Mouse (Mus musculus) small intestine, adult 2 months (tissue): ENCODE data around the gene Ltv1. TPM values are rescaled to one million over a fixed set of nuclear protein-coding genes. Genes with fewer than 3 reads are reported as not detected.

Experiments used
- H3K27ac ChIP-seq: fragments of 200-500 bp; 2 replicates; pipeline ENCODE4 v1.5.1; 2012; ENCODE audit warnings: low read depth, low read length, control low read depth, inconsistent platforms; ENCODE audit not compliant: insufficient read depth
- H3K27me3 ChIP-seq: fragments of 200-500 bp; 2 replicates; pipeline ENCODE4 v1.6.1; 2012; ENCODE audit warnings: mild to moderate bottlenecking, moderate library complexity, low read length, inconsistent platforms; ENCODE audit not compliant: control insufficient read depth, insufficient read depth
- H3K36me3 ChIP-seq: fragments of 200-500 bp; 2 replicates; pipeline ENCODE4 v1.6.1; 2012; ENCODE audit warnings: mild to moderate bottlenecking, low read length, control low read depth, inconsistent platforms; ENCODE audit not compliant: control insufficient read depth, insufficient read depth
- H3K4me1 ChIP-seq: fragments of 200-500 bp; 2 replicates; pipeline ENCODE4 v1.6.1; 2012; ENCODE audit warnings: low read length, inconsistent platforms, mixed read lengths; ENCODE audit not compliant: control insufficient read depth, insufficient read depth, insufficient read length
- H3K4me3 ChIP-seq: fragments of 200-500 bp; 2 replicates; pipeline ENCODE4 v1.5.1; 2012; ENCODE audit warnings: low read depth, mild to moderate bottlenecking, control low read depth, inconsistent platforms, low read length, moderate library complexity
- CTCF ChIP-seq: fragments of 200-500 bp; IDR thresholded peaks from 2 replicates; pipeline ENCODE4 v1.5.1; 2012; ENCODE audit warnings: low read depth, mild to moderate bottlenecking, control low read depth, inconsistent platforms, low read length, moderate library complexity, mixed read lengths; ENCODE audit not compliant: insufficient replicate concordance, insufficient read length; ENCODE audit errors: extremely low read depth
- POLR2A ChIP-seq: fragments of 200-500 bp; IDR thresholded peaks from 2 replicates; pipeline ENCODE4 v1.6.1; 2012; ENCODE audit warnings: low read depth, mild to moderate bottlenecking, control low read depth, inconsistent platforms, low read length, moderate library complexity
- WGBS: fragments of 180-500 bp; shearing (Covaris S2); methylation state at CpG from one replicate; pipeline ENCODE4 v1.1.7; 2018; 5-methylcytosine and 5-hydroxymethylcytosine counted together
- polyA plus RNA-seq: library from polyadenylated mRNA; depleted of rRNA; stranded (reverse); fragments of >200 nt; gene quantifications from 2 replicates; pipeline ENCODE4 v1.2.3, GENCODE M21; 2012

Gene Ltv1
- polyA plus RNA-seq, 1 experiment = 6.0 TPM

- TF ChIP-seq CTCF (no peak), POLR2A (no peak)
- Histone ChIP-seq H3K4me1 (no peaks in the 10 kb centered on the region), H3K27me3 (no peaks in the 10 kb centered on the region), H3K4me3 (no peak overlapping the region), H3K27ac (no peak overlapping the region), H3K36me3 (peaks cover 35% of the 10 kb centered on the region)
- WGBS = 81% methylated on average over 7 of the region's 7 CpGs
Observed at GRCm38 (mm10) chr10:13175866-13176265, 17.1 kb downstream of the Ltv1 start.

- Histone ChIP-seq H3K27ac (no peak overlapping the region), H3K36me3 (peaks cover 12% of the 10 kb centered on the region), H3K27me3 (no peaks in the 10 kb centered on the region), H3K4me3 (no peak overlapping the region), H3K4me1 (no peaks in the 10 kb centered on the region)
- TF ChIP-seq CTCF (no peak), POLR2A (no peak)
- 68% methylated on average over 10 of the region's 10 CpGs for WGBS
Observed at GRCm38 (mm10) chr10:13172798-13173221, 20.2 kb downstream of the Ltv1 start.

GRCm38 (mm10) chr10:13171461-13171860 is 21.5 kb downstream of the Ltv1 start:
- Histone ChIP-seq H3K4me3 (no peak overlapping the region), H3K27me3 (no peaks in the 10 kb centered on the region), H3K4me1 (no peaks in the 10 kb centered on the region), H3K36me3 (no peaks in the 10 kb centered on the region), H3K27ac (no peak overlapping the region)
- WGBS = 53% methylated on average over 2 of the region's 2 CpGs
- TF ChIP-seq CTCF (no peak), POLR2A (no peak)

- H3K4me1 ChIP-seq = no peaks in the 10 kb centered on the region
- 61% methylated on average over 12 of the region's 12 CpGs for WGBS
- no peaks in the 10 kb centered on the region for H3K36me3 ChIP-seq
- no peaks in the 10 kb centered on the region for H3K27me3 ChIP-seq
- H3K27ac ChIP-seq = no peak overlapping the region
- TF ChIP-seq POLR2A (no peak), CTCF (no peak)
- no peak overlapping the region for H3K4me3 ChIP-seq
Observed at GRCm38 (mm10) chr10:13170739-13171448, 22.1 kb downstream of the Ltv1 start.

GRCm38 (mm10) chr10:13168461-13168860 is 24.5 kb downstream of the Ltv1 start:
- TF ChIP-seq CTCF (no peak), POLR2A (no peak)
- Histone ChIP-seq H3K36me3 (no peaks in the 10 kb centered on the region), H3K27me3 (no peaks in the 10 kb centered on the region), H3K4me1 (no peaks in the 10 kb centered on the region), H3K4me3 (no peak overlapping the region), H3K27ac (no peak overlapping the region)
- 81% methylated on average over 5 of the region's 5 CpGs for WGBS

- no peaks in the 10 kb centered on the region; the same call in 1 of the 2 replicates for H3K27me3 ChIP-seq
- no peaks in the 10 kb centered on the region for H3K36me3 ChIP-seq
- TF ChIP-seq POLR2A (no peak), CTCF (no peak)
- H3K27ac ChIP-seq = no peak overlapping the region
- 68% methylated on average over 4 of the region's 4 CpGs for WGBS
- no peak overlapping the region for H3K4me3 ChIP-seq
- H3K4me1 ChIP-seq = no peaks in the 10 kb centered on the region
Observed at GRCm38 (mm10) chr10:13162031-13162430, 30.9 kb downstream of the Ltv1 start.

GRCm38 (mm10) chr10:13160913-13161312 is 32.1 kb downstream of the Ltv1 start:
- H3K27ac ChIP-seq = no peak overlapping the region
- H3K36me3 ChIP-seq = no peaks in the 10 kb centered on the region
- H3K4me1 ChIP-seq = no peaks in the 10 kb centered on the region
- H3K4me3 ChIP-seq = no peak overlapping the region
- no peak for TF ChIP-seq CTCF
- WGBS = 89% methylated on average over 4 of the region's 4 CpGs
- H3K27me3 ChIP-seq = no peaks in the 10 kb centered on the region; the same call in 1 of the 2 replicates
